Mouse (Mus musculus): ENCODE data around the gene 2310057N15Rik. TPM values are rescaled to one million over a fixed set of nuclear protein-coding genes. Genes with fewer than 3 reads are reported as not detected.

The 2310057N15Rik gene
- polyA plus RNA-seq, 1 experiment from 2014 or later, result not detected

Other genes with a start within 250 kb of the 2310057N15Rik start
- gene Cldn8, start 211.0 kb downstream of the 2310057N15Rik start, polyA plus RNA-seq (2016; fragmentation: Nextera tagmentation; extraction: Ambion mirVana), result 1.3 and 2.3 TPM in 2 replicates
- not detected in 2 replicates for gene Krtap24-1, start 161.9 kb downstream of the 2310057N15Rik start, polyA plus RNA-seq (2016; fragmentation: Nextera tagmentation; extraction: Ambion mirVana)
- gene 2310079G19Rik, start 146.5 kb downstream of the 2310057N15Rik start, polyA plus RNA-seq (2016; fragmentation: Nextera tagmentation; extraction: Ambion mirVana), result not detected in 2 replicates
- gene Krtap26-1, start 126.4 kb downstream of the 2310057N15Rik start, polyA plus RNA-seq (2016; fragmentation: Nextera tagmentation; extraction: Ambion mirVana), result not detected in 2 replicates
- gene Krtap27-1, start 102.5 kb downstream of the 2310057N15Rik start, polyA plus RNA-seq (2016; fragmentation: Nextera tagmentation; extraction: Ambion mirVana), result not detected in 2 replicates
- not detected in 2 replicates for gene 2310061N02Rik, start 66.2 kb downstream of the 2310057N15Rik start, polyA plus RNA-seq (2016; fragmentation: Nextera tagmentation; extraction: Ambion mirVana)
- not detected in 2 replicates for gene Krtap13-1, start 45.3 kb downstream of the 2310057N15Rik start, polyA plus RNA-seq (2016; fragmentation: Nextera tagmentation; extraction: Ambion mirVana)
- gene Krtap13, start 22.6 kb downstream of the 2310057N15Rik start, polyA plus RNA-seq (2016; fragmentation: Nextera tagmentation; extraction: Ambion mirVana), result not detected in 2 replicates
- not detected in 2 replicates for gene 2310034C09Rik, start 15.4 kb downstream of the 2310057N15Rik start, polyA plus RNA-seq (2016; fragmentation: Nextera tagmentation; extraction: Ambion mirVana)
- not detected in 2 replicates for gene Gm5965, start 3.7 kb upstream of the 2310057N15Rik start, polyA plus RNA-seq (2016; fragmentation: Nextera tagmentation; extraction: Ambion mirVana)
- not detected in 2 replicates for gene Gm20741, start 38.0 kb upstream of the 2310057N15Rik start, polyA plus RNA-seq (2016; fragmentation: Nextera tagmentation; extraction: Ambion mirVana)
- gene Krtap15, start 46.0 kb upstream of the 2310057N15Rik start, polyA plus RNA-seq (2016; fragmentation: Nextera tagmentation; extraction: Ambion mirVana), result not detected in 2 replicates
- gene Krtap14, start 51.9 kb upstream of the 2310057N15Rik start, polyA plus RNA-seq (2016; fragmentation: Nextera tagmentation; extraction: Ambion mirVana), result not detected in 2 replicates
- gene Krtap19-1, start 95.2 kb upstream of the 2310057N15Rik start, polyA plus RNA-seq (2016; fragmentation: Nextera tagmentation; extraction: Ambion mirVana), result not detected in 2 replicates
- not detected in 2 replicates for gene Krtap19-2, start 100.1 kb upstream of the 2310057N15Rik start, polyA plus RNA-seq (2016; fragmentation: Nextera tagmentation; extraction: Ambion mirVana)
- not detected in 2 replicates for gene Krtap19-3, start 103.8 kb upstream of the 2310057N15Rik start, polyA plus RNA-seq (2016; fragmentation: Nextera tagmentation; extraction: Ambion mirVana)
- gene Krtap19-4, start 110.9 kb upstream of the 2310057N15Rik start, polyA plus RNA-seq (2016; fragmentation: Nextera tagmentation; extraction: Ambion mirVana), result not detected in 2 replicates
- not detected in 2 replicates for gene Krtap19-5, start 122.3 kb upstream of the 2310057N15Rik start, polyA plus RNA-seq (2016; fragmentation: Nextera tagmentation; extraction: Ambion mirVana)
- gene Krtap19-9b, start 158.1 kb upstream of the 2310057N15Rik start, polyA plus RNA-seq (2016; fragmentation: Nextera tagmentation; extraction: Ambion mirVana), result not detected in 2 replicates
- gene Krtap16-3, start 188.7 kb upstream of the 2310057N15Rik start, polyA plus RNA-seq (2016; fragmentation: Nextera tagmentation; extraction: Ambion mirVana), result not detected in 2 replicates
- gene Krtap22-2, start 236.6 kb upstream of the 2310057N15Rik start, polyA plus RNA-seq (2016; fragmentation: Nextera tagmentation; extraction: Ambion mirVana), result not detected in 2 replicates
- not detected in 2 replicates for gene Gm10229, start 241.1 kb upstream of the 2310057N15Rik start, polyA plus RNA-seq (2016; fragmentation: Nextera tagmentation; extraction: Ambion mirVana)

Measured in hindbrain, embryonic 10.5 days (tissue).